Mouse (Mus musculus): ENCODE measurements at regions not wholly inside any gene's neighbourhood (a gene's known extent, or its start where the extent isn't known, plus 50 kb on each side); places are given as distances from the start of the nearest gene placed in this dataset.
"Not testable (repeated sequence)": the region's sequence is repeated elsewhere in the genome, so short reads cannot be mapped to it uniquely, and the experiment has no call there.

- DNase-seq, result not testable (repeated sequence)
- intact Hi-C loops (cut with DNase I), result loop anchor here (5.0 kb wide), 1 partner anchor 153 kb away; no protein-coding TSS in a partner anchor
Observed at GRCm38 (mm10) chr2:151370594-151370993, 105.4 kb downstream of the 4921509C19Rik start.

Data from heart, postnatal 36 days (tissue).